Mouse (Mus musculus): ENCODE measurements at regions not wholly inside any gene's neighbourhood (a gene's known extent, or its start where the extent isn't known, plus 50 kb on each side); places are given as distances from the start of the nearest gene placed in this dataset.

DNA sequence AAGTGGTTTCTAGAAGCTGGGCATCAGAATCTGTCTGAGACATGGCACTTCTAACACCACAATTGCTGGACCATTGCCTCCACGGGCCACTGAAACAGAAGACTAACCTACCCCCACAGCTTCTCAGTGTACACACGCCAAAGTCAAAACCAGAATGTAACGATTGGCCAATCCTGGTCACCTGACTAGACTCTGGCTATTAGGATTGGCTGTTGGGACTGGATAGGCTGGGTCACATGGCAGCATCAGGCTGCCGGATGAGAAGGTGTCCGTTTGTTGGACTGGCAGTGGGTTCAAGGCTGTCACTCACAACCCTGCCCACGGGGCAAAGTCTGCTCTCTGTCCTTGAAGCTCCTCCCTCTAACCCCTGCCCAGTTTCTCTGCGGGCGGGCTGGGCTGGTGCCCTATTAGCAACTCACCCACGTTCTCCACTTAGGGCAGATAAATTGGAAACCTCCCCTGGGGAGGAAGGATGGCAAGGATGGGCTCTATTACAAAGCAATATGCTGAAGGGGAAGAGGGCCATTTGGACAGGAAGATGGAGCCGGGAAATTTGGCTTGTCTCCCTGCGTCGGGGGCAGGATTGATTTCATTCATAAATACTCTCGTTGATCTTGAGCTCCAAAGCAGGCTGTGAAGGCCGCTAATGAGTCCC, 214.3 kb upstream of the Sdk2 start:
- no peak for DNase-seq (ENCODE audit: low read depth in 1 of 2, low spot score in 2 of 2)

DNA sequence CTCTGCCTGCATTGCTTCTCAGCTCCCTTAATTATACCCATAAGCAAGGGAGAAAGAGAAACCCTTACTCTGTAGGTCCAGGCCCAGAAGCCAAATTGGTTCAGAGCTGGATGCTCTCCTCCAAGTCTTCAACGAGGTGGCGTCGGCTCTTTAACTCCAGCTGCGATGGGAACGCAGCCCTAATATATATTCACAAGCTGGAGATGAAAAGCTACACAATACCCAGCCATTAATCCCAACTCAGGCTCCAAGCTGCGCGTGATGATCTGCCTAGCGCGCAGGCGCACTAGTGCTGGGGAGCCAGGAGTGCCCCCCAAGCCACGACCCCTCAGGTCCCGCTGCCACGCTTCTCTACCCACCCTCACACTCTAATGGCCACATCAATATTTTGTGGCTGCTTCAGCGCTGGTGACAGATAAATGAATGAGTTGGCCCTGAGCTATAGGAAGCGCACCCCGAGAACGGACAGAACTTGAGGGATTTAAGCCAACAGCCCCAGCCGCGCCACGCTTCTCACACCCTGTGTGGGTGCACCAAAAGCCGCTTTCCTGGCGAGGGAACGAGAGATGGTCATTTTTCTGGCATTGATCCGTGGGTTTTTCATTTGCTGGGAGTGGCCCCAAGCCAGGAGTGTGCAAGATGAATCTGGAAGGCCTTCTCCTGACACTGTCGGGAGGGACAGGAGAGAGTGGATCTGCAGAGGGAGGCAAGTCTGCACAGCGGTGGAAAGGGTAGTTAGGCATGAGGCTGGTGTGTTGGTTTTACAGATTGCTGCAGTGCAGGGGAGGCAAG, 210.9 kb upstream of the Sdk2 start:
- DNase-seq (ENCODE audit: low read depth in 1 of 2, low spot score in 2 of 2): no peak

DNA sequence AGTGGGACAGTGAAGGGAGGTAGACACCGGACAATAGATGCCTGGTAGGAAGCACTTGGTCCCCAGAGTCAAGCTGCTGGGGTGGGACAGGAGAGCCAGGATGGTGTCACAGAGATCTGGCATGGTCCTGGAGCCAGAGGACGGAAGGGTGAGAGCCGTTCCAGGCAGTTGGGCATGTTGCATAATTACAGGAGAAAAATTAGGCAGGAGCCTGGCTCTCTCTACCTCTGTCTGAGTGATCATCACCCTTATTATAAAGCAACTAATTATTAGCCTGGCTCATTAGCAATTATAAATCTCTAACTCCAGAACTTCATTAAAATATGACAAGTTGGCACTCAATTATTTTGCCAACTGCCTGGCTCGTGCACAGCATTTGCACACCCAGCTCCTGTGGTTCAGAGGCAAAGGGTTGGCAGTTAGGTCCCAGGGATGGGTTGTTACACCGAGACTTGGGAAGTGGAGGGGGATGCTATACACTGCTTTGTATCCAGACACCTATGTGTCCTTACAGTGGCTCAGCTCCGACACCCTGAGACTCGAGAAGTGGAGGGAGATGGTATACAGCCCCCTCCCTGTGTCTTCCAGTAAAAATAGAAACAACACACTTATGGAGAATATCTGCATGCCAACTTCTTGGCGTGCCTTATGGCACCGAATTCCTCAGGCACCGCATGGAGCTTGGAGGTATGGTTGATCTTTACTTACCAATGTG, 203.7 kb upstream of the Sdk2 start:
- no peak for DNase-seq (ENCODE audit: low read depth in 1 of 2, low spot score in 2 of 2)

DNA sequence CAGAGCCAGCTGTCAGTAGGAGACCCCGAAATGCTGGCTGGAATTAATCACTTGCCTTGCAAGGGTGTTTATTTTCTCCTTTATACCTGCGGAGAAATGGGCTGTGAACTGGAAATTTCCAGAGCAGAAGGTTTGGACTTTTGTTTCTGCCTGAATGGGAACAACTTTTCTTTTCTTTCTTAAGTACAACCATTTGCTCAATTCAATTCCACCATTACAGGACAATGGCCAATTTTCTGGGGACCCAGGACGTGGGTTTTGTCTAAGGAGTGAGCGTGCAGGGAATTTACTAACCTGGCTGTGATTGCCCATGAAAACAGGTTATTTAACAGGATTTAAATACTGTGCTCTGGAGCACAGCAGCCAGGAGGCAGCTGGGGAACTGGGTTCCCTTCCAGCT, 195.1 kb upstream of the Sdk2 start:
- DNase-seq (ENCODE audit: low read depth in 1 of 2, low spot score in 2 of 2): no peak

DNA sequence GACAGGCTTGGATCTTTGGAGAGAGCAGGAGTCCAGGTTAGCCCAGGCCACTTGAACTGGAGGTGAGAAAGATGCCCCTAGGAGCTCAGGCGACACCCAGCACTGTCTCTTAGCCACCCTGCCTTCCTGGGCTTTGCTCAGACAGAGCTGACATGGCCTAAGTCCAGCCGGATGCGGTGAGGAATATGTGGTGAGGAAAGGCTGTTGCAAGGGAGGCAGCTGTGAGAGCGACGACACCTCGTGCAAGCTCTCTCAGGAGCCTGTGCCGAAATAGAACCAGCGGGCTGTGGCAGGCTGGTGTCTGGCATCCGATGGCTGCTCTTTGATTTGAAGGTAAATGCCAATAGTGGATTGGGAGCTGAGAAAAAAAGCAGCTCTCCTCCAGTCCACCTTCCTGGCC, 191.4 kb upstream of the Sdk2 start:
- DNase-seq (ENCODE audit: low read depth in 1 of 2, low spot score in 2 of 2): no peak

DNA sequence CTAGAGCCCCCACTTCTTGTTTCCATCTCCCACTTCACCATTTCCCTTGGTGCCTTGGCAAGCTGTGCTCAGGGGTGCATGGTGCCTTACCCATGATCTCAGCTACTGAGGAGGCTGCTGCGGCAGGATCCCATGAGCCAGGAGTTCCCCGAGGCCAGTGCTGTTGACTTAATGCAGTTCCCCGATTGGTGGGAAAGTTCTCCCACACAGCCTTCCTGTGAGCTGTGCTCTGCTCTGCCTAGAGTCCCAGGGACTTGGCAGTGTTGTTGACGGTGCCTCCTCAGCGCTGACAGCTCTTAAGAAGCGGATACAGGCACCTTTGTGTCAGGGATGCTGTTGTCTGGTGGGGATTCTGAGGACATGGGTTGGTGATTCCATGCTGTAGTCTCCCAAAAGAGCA, 190.9 kb upstream of the Sdk2 start:
- DNase-seq (ENCODE audit: low read depth in 1 of 2, low spot score in 2 of 2): no peak

DNA sequence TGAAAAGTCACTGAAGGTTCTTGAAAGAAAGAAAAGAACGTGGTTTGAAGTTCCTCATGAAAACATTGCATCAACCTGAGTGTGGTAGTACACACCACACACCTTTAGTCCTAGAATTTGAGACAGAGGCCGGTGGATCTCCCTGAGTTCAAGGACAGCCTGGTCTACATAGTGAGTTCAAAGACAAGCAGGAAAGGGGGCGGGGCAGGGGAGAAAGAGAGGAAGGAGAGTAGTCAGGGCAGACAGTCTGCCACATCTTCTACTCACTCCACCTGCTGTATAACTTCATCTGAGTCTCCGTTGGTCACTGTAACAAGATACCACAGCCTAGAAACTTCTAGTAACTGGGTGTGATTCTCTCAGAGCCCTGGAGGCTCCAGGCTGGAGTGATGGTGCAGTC, 190.2 kb upstream of the Sdk2 start:
- DNase-seq (ENCODE audit: low read depth in 1 of 2, low spot score in 2 of 2): no peak

DNA sequence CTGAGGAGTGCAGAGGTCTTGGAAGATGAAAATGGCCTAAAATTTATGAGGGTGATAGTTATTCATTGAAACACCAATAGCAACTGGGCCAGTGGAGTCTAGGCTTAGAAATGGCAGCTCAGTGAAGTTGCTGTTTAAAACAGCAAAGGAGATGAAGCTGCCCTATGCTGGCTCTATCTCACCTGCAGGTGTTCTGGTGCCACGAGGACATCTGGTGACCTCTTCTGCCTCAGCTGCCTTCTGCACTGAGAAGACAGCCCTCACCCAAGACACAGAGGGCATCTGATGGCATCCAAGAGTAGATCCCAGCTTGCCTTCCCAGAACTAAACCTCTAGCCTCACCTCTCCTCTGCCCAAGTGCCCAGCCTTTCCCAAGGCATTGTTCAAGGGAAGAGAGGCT, 187.5 kb upstream of the Sdk2 start:
- no peak for DNase-seq (ENCODE audit: low read depth in 1 of 2, low spot score in 2 of 2)

DNA sequence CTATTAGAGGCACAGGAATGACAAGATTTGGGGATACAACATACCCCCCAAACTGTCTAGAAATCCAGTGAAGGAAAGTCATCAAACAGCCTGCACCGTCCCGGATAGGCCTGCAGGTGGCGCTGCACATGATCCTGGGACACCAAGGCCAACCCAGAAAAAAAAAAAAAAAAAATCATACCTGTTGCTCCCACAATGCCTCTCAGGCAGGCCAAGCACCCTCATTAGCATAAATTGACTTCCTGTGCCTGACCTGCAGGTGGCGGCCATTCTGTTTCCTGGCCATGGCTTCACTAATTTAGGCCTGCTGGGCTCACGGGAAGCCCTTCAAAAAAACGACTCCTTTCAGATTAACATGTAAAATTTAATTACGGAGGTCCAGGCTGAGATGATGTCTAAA, 184.8 kb upstream of the Sdk2 start:
- DNase-seq (ENCODE audit: low read depth in 1 of 2, low spot score in 2 of 2): no peak

DNA sequence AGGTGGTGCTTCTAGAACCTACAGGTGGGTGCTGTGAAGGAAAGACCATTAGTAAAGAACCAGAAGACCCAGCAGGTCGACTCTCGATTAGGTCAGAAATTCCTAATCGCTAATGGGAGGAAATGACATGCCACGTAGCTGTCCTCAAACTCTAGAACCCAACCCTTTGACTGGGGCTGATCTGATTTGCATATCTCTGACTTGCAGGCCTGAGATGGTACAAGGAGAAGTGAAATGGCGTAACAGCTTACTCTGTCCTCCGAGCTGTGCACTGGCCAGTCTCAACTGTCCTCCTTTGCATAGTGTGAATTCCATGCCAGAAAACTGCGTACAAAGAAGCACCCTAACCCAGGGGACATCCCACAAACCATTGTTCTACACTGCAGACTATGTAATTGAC, 182.4 kb upstream of the Sdk2 start:
- DNase-seq (ENCODE audit: low read depth in 1 of 2, low spot score in 2 of 2): no peak

DNA sequence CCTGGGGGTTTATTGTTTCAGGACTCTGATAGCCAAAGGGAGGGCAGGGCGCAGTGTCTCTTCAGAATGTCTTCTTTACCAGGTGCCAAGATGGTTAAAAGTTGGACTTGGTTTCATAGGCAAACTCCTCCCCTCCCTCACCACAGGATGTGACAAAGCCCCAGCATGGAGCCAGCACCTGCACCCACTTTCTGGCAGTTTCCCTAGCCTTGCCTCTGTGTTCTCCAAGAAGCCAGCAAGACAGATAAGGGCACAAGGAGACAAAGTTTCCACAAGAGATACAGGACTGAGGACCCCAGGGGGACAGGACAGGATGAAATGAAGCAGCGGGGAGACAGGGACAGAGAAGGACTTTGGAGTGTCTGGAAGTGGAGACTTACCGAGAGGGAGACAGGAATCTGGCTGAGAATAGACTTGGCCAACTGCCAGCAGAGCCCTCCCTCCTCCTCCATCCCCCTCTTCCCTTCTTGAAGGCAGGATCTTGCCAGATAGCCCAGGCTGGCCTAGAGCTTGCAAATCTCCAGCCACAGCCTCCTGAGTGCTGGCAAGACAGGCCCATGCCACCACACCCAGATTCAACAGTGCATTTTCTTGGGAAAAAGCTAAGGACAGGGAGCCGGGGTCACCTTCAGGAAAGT, 181.5 kb upstream of the Sdk2 start:
- no peak for DNase-seq (ENCODE audit: low read depth in 1 of 2, low spot score in 2 of 2)

DNA sequence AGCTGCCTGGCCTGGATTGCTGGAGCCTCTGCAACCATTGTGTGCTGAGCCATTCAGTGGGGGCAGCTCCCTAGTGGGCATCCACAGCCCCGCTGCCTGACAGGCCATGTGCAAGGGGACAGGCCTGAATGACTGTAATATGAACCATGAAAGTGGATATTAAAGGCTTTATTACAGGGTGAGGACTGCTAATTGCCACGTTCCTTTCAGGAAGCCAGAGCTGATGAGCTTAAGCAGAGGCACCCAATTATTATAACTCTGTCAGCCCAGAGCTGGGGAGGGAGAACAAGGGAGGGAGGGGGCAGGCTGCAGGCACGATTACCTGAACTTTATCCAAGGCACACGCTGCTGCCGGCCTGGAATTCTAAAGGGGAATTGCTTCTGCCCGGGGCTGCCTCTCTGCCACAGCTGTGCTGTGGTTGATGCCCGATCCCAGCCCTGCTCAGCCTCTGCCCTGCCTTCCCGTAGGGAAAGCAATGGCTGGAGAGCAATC, 172.5 kb upstream of the Sdk2 start:
- no peak for DNase-seq (ENCODE audit: low read depth in 1 of 2, low spot score in 2 of 2)

DNA sequence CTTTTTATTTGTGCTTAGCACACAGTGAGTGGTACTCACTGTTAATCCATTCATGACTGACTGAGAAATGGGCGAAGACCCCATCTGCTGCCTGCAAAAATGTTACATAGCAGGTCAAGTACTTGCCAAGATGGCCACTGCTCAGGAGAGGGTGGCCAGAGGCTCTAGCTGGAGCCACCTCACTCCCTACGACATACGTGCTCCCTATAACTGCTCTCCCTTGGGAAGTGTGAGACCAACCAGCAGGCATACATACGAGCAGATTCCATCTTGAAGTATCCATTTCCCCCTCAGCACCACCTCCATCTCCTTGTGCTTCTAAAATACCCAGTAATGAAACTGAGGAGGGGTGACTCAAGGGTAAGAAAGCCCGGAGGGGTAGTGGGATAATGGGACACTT, 172.0 kb upstream of the Sdk2 start:
- DNase-seq (ENCODE audit: low read depth in 1 of 2, low spot score in 2 of 2): no peak

DNA sequence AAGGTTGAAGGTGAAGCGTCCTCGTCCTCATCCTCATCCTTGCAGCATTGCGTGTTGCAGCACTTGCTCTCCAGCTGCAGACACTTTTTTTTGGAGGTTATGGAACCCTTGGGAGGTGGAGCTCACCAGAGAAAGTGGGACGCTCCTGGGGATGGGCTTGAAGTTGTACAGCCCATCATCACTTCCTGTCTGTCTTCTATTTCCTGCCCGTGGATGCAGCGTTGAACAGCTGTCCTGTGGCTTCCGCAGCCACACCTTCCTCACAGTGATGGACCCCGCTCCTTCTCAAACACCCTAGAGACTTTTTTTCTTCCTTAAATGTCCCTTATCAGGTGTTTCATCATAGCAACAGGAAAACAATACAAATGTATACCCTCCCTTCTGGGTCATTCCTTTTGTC, 171.5 kb upstream of the Sdk2 start:
- DNase-seq (ENCODE audit: low read depth in 1 of 2, low spot score in 2 of 2): no peak

DNA sequence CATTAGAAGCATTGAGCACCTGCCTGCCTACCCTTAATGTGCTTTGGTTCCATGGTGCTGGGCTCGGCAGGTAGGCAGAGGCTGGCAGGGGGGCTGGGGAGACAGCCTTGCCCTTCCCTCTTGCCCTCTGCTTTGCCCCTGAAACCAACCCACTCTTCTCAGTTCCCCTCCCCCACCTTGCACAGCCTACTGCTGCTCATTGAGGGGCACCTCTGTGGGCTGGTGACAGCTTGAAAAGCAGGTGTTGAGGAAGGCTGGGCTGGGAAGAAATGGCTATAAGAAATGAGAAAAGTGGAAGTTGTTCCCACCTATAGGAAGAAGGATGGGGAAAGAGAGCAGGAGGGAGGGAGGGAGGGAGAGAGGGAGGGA, 167.7 kb upstream of the Sdk2 start:
- DNase-seq (ENCODE audit: low read depth in 1 of 2, low spot score in 2 of 2): no peak

DNA sequence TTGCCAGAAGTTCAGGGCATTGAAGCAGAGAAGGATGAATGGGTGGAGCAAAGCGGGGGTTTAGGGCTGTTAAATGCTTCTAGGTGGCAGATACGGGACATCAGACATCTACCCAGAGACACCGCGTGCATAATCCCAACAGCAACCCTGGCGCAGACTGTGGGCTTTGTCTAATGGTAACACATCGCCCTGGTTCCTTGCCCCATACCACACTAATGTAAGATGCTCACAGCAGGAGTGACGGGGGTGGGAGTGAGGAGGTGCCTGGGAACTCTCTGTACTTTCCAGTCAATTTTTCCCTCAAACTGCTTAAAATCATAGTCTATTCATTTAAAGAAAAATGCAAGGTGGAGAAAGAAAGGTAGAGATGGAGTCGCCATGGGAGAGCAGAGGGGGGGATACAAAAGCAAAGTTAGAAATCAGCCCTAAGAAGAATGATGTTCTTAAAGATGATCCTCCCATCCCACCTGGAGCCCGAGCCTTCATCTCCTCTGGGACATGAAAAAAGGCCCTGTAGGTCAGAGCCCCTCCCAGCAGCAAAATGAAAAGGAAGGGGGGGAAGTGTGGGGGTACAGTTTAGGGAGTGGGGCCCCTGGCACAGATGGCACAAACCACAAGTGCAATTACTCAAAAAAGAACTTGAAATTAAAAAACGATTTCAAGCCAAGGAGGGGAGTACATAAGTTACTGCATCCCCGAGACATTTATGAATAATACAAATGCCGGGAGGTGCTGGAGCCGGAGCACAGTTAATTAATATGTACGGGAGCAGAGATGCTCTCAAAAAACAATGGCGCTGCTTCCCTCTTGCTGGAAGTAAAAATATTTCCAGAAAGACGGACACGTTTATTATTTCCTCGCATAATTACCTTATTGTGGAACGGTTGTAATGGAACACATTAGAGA, 167.0 kb upstream of the Sdk2 start:
- DNase-seq (ENCODE audit: low read depth in 1 of 2, low spot score in 2 of 2): no peak

DNA sequence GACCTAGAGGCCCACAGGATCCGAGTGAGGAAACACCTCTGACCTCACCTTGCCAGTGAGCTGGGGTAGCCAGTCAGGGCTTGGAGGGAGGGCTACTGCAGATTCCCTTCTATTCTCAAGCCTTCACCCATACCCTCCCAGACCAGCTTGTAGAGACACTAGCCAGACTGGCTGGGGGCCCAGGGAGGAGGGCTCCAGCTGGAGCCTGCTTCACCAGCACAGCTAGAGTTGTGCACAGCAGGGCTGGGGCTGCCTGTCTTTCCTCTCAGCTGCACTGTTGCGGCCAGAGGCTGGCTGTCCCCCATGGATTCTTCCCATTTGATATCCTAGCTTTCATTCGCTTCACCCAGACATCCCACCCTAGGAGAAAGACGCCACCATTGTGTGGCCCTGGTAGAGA, 165.0 kb upstream of the Sdk2 start:
- DNase-seq (ENCODE audit: low read depth in 1 of 2, low spot score in 2 of 2): no peak

DNA sequence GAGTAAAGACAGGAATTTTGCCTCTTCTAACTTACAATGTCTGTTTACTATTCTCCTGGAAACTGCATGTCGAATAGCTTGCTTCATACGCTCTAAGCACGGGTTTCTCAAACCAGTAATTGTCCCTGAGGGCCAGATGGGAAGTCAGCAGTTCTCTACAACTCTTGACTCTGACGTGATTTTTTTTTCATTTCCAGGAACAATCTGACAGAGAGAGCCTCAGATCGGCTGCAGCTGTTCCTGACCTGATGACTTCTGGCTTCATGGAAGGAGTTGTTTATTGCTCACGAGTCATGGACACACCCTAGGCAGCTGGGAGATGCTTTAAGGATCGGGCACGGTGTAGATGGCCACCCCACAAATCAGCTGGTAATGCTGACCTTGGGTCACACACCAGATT, 162.9 kb upstream of the Sdk2 start:
- no peak for DNase-seq (ENCODE audit: low read depth in 1 of 2, low spot score in 2 of 2)

DNA sequence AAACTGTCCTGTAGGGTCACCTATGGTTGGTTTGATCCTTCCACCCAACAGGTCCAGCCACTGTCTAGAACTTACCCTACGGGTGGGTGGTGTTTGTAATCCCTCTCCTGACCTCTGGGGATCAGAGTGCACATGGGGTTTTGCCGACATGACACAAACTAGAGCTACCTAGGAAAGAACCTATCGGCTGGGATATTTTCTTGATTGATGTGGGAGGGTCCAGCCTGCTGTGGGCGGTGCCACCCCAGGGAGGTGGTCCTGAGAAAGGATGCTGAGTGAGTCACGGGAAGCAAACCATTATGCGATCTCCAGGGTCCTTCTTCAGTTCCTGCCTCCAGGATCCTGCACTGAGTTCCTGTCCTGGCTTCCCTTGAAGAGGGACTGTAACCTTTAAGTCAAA, 162.3 kb upstream of the Sdk2 start:
- no peak for DNase-seq (ENCODE audit: low read depth in 1 of 2, low spot score in 2 of 2)

DNA sequence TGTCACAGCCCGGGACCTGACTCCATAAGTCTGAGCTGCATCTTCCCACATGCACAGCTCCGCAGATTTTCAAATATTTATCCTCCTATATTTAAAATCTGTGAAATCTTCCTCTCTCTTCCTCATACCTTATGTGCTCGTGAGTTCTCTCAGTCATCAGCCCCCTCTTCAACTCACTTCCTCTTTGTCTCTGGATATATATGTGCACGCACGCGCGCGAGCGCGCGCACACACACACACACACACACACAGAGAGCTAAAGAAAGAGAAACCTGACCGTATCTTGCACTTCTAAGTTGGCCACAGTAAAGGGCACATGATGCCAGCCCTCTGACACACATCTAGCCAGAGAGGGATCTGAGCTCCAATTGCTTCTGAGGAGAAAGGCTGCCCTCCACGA, 159.7 kb upstream of the Sdk2 start:
- DNase-seq (ENCODE audit: low read depth in 1 of 2, low spot score in 2 of 2): no peak

DNA sequence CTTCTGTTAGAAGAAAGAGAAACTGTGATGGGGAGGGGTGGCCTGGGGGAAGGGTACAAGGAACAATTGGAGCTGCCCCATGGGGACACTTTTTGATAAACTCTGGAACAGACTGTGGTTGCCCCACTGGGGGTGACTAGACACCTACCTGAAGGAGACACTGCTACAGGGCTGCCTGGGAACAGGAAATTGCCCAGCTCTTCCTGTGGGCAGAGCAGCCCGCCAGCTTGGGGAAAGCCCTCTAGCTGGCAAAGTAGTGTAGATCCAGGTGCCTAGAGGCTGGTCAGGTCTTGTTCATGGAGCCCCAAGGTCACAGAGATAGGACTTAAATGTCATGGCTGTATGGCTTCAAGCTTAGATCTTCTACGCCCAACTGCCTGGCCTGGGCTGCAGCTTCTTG, 157.9 kb upstream of the Sdk2 start:
- DNase-seq (ENCODE audit: low read depth in 1 of 2, low spot score in 2 of 2): no peak
